Comparison of ENCODE assay signal across 8 mouse cellular contexts in the genomic region with DNA sequence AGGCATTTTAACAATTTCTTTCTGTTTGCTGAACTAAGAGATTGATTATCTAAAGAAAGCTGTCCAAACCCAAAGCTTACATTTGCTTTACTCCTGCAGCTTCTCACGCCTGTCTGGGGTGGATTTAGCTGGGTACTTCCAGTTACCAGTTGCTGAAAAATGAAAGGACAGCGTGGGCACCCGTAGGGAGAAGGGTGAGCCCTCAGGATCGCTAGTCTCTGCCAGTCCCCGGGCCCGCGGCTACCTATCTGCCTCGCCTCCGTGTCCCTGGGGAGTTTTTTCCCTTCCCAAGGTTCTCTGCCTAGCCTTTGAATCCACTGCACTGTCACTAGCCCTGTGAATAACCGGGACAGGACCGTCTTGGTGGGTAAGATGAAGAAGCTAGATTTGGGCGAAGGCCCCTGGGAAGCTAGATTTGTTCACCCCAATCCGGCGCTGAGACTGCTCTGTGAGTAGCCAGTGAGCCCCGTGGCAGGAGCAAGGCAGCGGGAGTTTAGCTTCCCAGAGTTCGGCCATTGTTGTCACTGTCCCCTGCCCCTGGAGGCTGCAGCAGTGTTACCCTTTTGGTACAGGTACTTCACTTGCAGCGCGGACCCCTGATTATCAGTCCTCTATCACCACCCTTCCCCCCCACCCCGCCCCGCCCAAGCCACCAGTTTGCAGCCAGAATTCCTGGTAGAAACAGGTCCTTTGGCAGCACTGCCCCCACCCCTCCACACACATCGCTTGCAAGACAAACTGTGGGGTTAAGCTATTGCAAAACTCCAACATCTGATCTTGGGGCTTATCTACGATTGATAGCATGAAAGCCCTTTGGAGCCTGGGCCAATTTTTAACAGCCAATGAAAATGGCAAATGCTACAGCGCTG. TPM values are rescaled to one million over a fixed set of nuclear protein-coding genes. Genes with fewer than 3 reads are reported as not detected.
DNase-seq lines count a peak whose midpoint lies in the region; ATAC-seq and TF ChIP-seq lines count a peak whose summit lies in the region.

No protein-coding gene starts in this region.

- peak overlapping the region; percentile 54 for H3K9ac ChIP-seq in heart, embryonic 15.5 days
- peak overlapping the region; percentile 43 for H3K9ac ChIP-seq in lung, embryonic 15.5 days

- WGBS in heart, embryonic 15.5 days, result 12% methylated on average over 24 of the region's 24 CpGs
- whole genome bisulfite sequencing in lung, embryonic 15.5 days, result 14% methylated on average over 24 of the region's 24 CpGs

- no peaks in the 10 kb centered on the region for H3K27me3 ChIP-seq in heart, embryonic 15.5 days
- no peaks in the 10 kb centered on the region for H3K27me3 ChIP-seq in lung, embryonic 15.5 days

- no peaks in the 10 kb centered on the region for H3K9me3 ChIP-seq in heart, embryonic 15.5 days (replicated peaks)
- no peaks in the 10 kb centered on the region for H3K9me3 ChIP-seq in lung, embryonic 15.5 days

- H3K4me1 ChIP-seq in heart, embryonic 15.5 days (replicated peaks), result no peaks in the 10 kb centered on the region; the same call in 1 of the 2 replicates
- H3K4me1 ChIP-seq in lung, embryonic 15.5 days, result peaks cover 10% of the 10 kb centered on the region; the same call in 1 of the 2 replicates

- DNase-seq in layer of hippocampus, adult 2 months (ENCODE audit: low spot score in 2 of 2), result no peak
- DNase-seq in layer of hippocampus, adult 9-11 months, result no peak
- DNase-seq in cerebellum, postnatal 25 days, result peak; percentile 36 to 40
- DNase-seq in kidney, postnatal 14 days, result peak; percentile 13
- peak; percentile 34 for DNase-seq in retina, postnatal 1 day

- no peak for TF ChIP-seq CTCF in layer of hippocampus, adult 2 months (conservative IDR thresholded peaks at IDR 0.05)

- H3K36me3 ChIP-seq in heart, embryonic 15.5 days, result no peaks in the 10 kb centered on the region
- no peaks in the 10 kb centered on the region for H3K36me3 ChIP-seq in lung, embryonic 15.5 days

- peak overlapping the region; percentile 71 for H3K4me2 ChIP-seq in heart, embryonic 15.5 days
- H3K4me2 ChIP-seq in lung, embryonic 15.5 days, result peak overlapping the region; percentile 59

- ATAC-seq in heart, embryonic 15.5 days (replicated peaks; ENCODE audit: insufficient number of reproducible peaks, insufficient read depth, low FRiP score, low read depth), result no peak
- ATAC-seq in lung, embryonic 15.5 days (ENCODE audit: borderline replicate concordance, extremely low read depth, low FRiP score, low TSS enrichment), result peak; percentile 66; the same call in 1 of the 2 replicates
- ATAC-seq in megakaryocyte-erythroid progenitor cell, adult 5-6 weeks (replicated peaks; ENCODE audit: low FRiP score, low TSS enrichment, poor library complexity, severe bottlenecking), result no peak

- no peak overlapping the region for H3K27ac ChIP-seq in layer of hippocampus, adult 2 months
- H3K27ac ChIP-seq in heart, embryonic 15.5 days, result 0 out of 2 replicates have a peak overlapping the region, but pooled peaks have one; percentile 12
- H3K27ac ChIP-seq in lung, embryonic 15.5 days, result peak overlapping the region; percentile 94

- H3K4me3 ChIP-seq in layer of hippocampus, adult 2 months, result peak overlapping the region; percentile 50
- H3K4me3 ChIP-seq in heart, embryonic 15.5 days, result peak overlapping the region; percentile 45
- H3K4me3 ChIP-seq in lung, embryonic 15.5 days, result peak overlapping the region; percentile 32

RNA-seq across cellular contexts. Expression of gene Rgn, which starts 1.3 kb away (rescaled TPM):
- under 1 TPM; 0.22 to 0.54 TPM for total RNA-seq in layer of hippocampus, adult 2 months (2021)
- 1.3 and 1.7 TPM in 2 replicates for polyA plus RNA-seq in heart, embryonic 15.5 days (2015; fragmentation: Nextera tagmentation; extraction: Ambion mirVana)
- polyA plus RNA-seq in lung, embryonic 15.5 days (2015; fragmentation: Nextera tagmentation; extraction: Ambion mirVana), result 2.0 and 3.0 TPM in 2 replicates
- total RNA-seq in megakaryocyte-erythroid progenitor cell, adult 5-6 weeks (2014; fragmentation: Nextera tagmentation), result not detected in 2 replicates
- not detected in 2 replicates for total RNA-seq in megakaryocyte-erythroid progenitor cell, adult 5-6 weeks (2017)

Comparison
In these comparisons a context has a peak if more than half of its experiments do, and no peak if none do; other contexts are left out.
1. DNase-seq: peak in cerebellum, postnatal 25 days (2 of 2), kidney, postnatal 14 days (single experiment) and retina, postnatal 1 day (single experiment); none in layer of hippocampus, adult 2 months (0 of 2) and layer of hippocampus, adult 9-11 months (single experiment).
2. Peak in every context shown above with its lines, with median percentiles within 50 percentile points of each other: H3K4me3 ChIP-seq.